ENCODE assay signal across 8 mouse cellular contexts in the genomic region with DNA sequence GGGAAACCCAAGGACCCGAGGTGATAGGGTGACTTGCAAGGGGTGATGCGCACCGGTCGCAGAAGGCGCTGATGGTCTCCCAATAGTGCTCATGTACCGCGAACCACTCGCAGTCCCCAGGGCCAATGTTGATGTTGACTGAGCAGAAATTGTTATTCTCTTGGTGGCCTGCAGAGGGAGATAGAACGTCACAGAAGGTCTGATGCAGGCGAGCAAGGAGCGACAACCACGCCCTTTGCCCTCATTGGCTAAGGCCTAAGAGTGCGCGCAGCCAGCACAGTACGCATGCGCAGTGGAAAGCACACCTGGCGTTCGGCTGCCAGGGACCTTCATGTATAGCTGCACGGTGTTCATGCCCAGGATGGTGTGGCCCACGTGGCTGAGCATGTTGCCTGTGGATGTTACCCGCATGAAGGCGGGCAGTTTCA. TPM values are rescaled to one million over a fixed set of nuclear protein-coding genes. Genes with fewer than 3 reads are reported as not detected.
DNase-seq lines count a peak whose midpoint lies in the region; ATAC-seq and TF ChIP-seq lines count a peak whose summit lies in the region.

No protein-coding gene starts in this region.

- no peak overlapping the region; the same call in 1 of the 2 replicates for H3K4me3 ChIP-seq in forebrain, embryonic 11.5 days (ENCODE audit: low read depth, low read length)
- H3K4me3 ChIP-seq in heart, postnatal 0 days (ENCODE audit: low read depth, low read length), result no peak overlapping the region
- no peak overlapping the region for H3K4me3 ChIP-seq in liver, embryonic 15.5 days (replicated peaks)
- H3K4me3 ChIP-seq in neural tube, embryonic 12.5 days, result no peak overlapping the region
- H3K4me3 ChIP-seq in testis, adult 2 months (ENCODE audit: control insufficient read depth, low read depth, low read length), result peak overlapping the region; percentile 87

- TF ChIP-seq EP300 in heart, postnatal 0 days (IDR thresholded peaks at IDR 0.05; ENCODE audit: low read depth), result no peak

- peak; percentile 88 for ATAC-seq in CD4-positive, CD25-positive, alpha-beta regulatory T cell, adult 4 months
- ATAC-seq in forebrain, embryonic 11.5 days (replicated peaks; ENCODE audit: low FRiP score), result peak; percentile 69
- peak; percentile 63 for ATAC-seq in heart, postnatal 0 days (ENCODE audit: insufficient read depth, low read depth)
- peak; percentile 68 for ATAC-seq in liver, embryonic 15.5 days (ENCODE audit: insufficient read depth)
- ATAC-seq in neural tube, embryonic 12.5 days (ENCODE audit: low FRiP score, low read depth), result peak; percentile 70

- H3K27me3 ChIP-seq in forebrain, embryonic 11.5 days (ENCODE audit: control insufficient read depth, insufficient read depth, low read length), result peaks cover 2% of the 10 kb centered on the region; the same call in 1 of the 2 replicates
- H3K27me3 ChIP-seq in heart, postnatal 0 days (ENCODE audit: control insufficient read depth, insufficient read depth, low read length), result no peaks in the 10 kb centered on the region
- no peaks in the 10 kb centered on the region for H3K27me3 ChIP-seq in liver, embryonic 15.5 days
- peaks cover 17% of the 10 kb centered on the region for H3K27me3 ChIP-seq in neural tube, embryonic 12.5 days (replicated peaks)
- H3K27me3 ChIP-seq in testis, adult 2 months (ENCODE audit: control insufficient read depth, insufficient read depth, low read length), result no peaks in the 10 kb centered on the region

- H3K9me3 ChIP-seq in forebrain, embryonic 11.5 days (ENCODE audit: control insufficient read depth, low read length), result no peaks in the 10 kb centered on the region
- H3K9me3 ChIP-seq in heart, postnatal 0 days (replicated peaks; ENCODE audit: control insufficient read depth, low read length), result no peaks in the 10 kb centered on the region
- H3K9me3 ChIP-seq in liver, embryonic 15.5 days (replicated peaks), result no peaks in the 10 kb centered on the region
- H3K9me3 ChIP-seq in neural tube, embryonic 12.5 days, result no peaks in the 10 kb centered on the region

- peaks cover 32% of the 10 kb centered on the region for H3K36me3 ChIP-seq in forebrain, embryonic 11.5 days (ENCODE audit: control insufficient read depth, insufficient read depth, low read length)
- H3K36me3 ChIP-seq in heart, postnatal 0 days (replicated peaks; ENCODE audit: control insufficient read depth, insufficient read depth, low read length), result peaks cover 69% of the 10 kb centered on the region
- peaks cover 59% of the 10 kb centered on the region for H3K36me3 ChIP-seq in liver, embryonic 15.5 days (replicated peaks)
- H3K36me3 ChIP-seq in neural tube, embryonic 12.5 days, result peaks cover 73% of the 10 kb centered on the region
- no peaks in the 10 kb centered on the region; the same call in 1 of the 2 replicates for H3K36me3 ChIP-seq in testis, adult 2 months (ENCODE audit: control insufficient read depth, insufficient read depth, low read length)

- peak; percentile 95 for TF ChIP-seq CTCF in heart, postnatal 0 days (IDR thresholded peaks at IDR 0.05; ENCODE audit: low read depth)
- TF ChIP-seq CTCF in testis, adult 2 months (IDR thresholded peaks at IDR 0.05; ENCODE audit: control insufficient read depth, insufficient read depth, insufficient replicate concordance, low read depth, low read length), result peak; percentile 83

- peak; percentile 73 for TF ChIP-seq POLR2A in testis, adult 2 months (IDR thresholded peaks at IDR 0.05; ENCODE audit: control insufficient read depth, low read depth, low read length)

- no peak overlapping the region for H3K9ac ChIP-seq in forebrain, embryonic 11.5 days (ENCODE audit: low read length)
- H3K9ac ChIP-seq in heart, postnatal 0 days (replicated peaks; ENCODE audit: low read depth, low read length), result no peak overlapping the region
- no peak overlapping the region for H3K9ac ChIP-seq in liver, embryonic 15.5 days
- no peak overlapping the region for H3K9ac ChIP-seq in neural tube, embryonic 12.5 days

- H3K4me1 ChIP-seq in forebrain, embryonic 11.5 days (replicated peaks; ENCODE audit: control insufficient read depth, insufficient read depth, low read length), result peaks cover 32% of the 10 kb centered on the region
- H3K4me1 ChIP-seq in heart, postnatal 0 days (ENCODE audit: control insufficient read depth, insufficient read depth), result no peaks in the 10 kb centered on the region
- peaks cover 32% of the 10 kb centered on the region for H3K4me1 ChIP-seq in liver, embryonic 15.5 days (replicated peaks)
- peaks cover 35% of the 10 kb centered on the region for H3K4me1 ChIP-seq in neural tube, embryonic 12.5 days
- peaks cover 32% of the 10 kb centered on the region for H3K4me1 ChIP-seq in testis, adult 2 months (ENCODE audit: control insufficient read depth, insufficient read depth, low read length)

- WGBS in forebrain, embryonic 11.5 days, result 18% methylated on average over 22 of the region's 22 CpGs
- 19% methylated on average over 22 of the region's 22 CpGs for WGBS in heart, postnatal 0 days
- 33% methylated on average over 22 of the region's 22 CpGs for WGBS in liver, embryonic 15.5 days (ENCODE audit: insufficient replicate concordance)
- 18% methylated on average over 22 of the region's 22 CpGs for WGBS in neural tube, embryonic 12.5 days

- DNase-seq in c-Kit-positive CD71-positive TER-119-negative erythroid progenitor cells, embryonic 14.5 days (ENCODE audit: low read depth), result peak; percentile 84
- peak; percentile 92 for DNase-seq in forebrain, embryonic 11.5 days (ENCODE audit: low spot score)
- DNase-seq in heart, postnatal 0 days (ENCODE audit: low spot score), result peak; percentile 94
- peak; percentile 94 to 95 for DNase-seq in kidney, postnatal 36 days

- H3K4me2 ChIP-seq in forebrain, embryonic 11.5 days (ENCODE audit: low read depth, low read length, severe bottlenecking), result no peak overlapping the region
- no peak overlapping the region for H3K4me2 ChIP-seq in heart, postnatal 0 days (ENCODE audit: low read depth, low read length)
- peak overlapping the region; percentile 41 for H3K4me2 ChIP-seq in liver, embryonic 15.5 days
- H3K4me2 ChIP-seq in neural tube, embryonic 12.5 days (replicated peaks), result 0 out of 2 replicates have a peak overlapping the region, but pooled peaks have one; percentile 16

- no peak overlapping the region for H3K27ac ChIP-seq in forebrain, embryonic 11.5 days (ENCODE audit: low read depth, low read length)
- no peak overlapping the region for H3K27ac ChIP-seq in heart, postnatal 0 days (ENCODE audit: low read depth)
- H3K27ac ChIP-seq in liver, embryonic 15.5 days (replicated peaks), result no peak overlapping the region
- H3K27ac ChIP-seq in neural tube, embryonic 12.5 days, result no peak overlapping the region
- H3K27ac ChIP-seq in testis, adult 2 months (ENCODE audit: control insufficient read depth, insufficient read depth, low read depth, low read length), result peak overlapping the region; percentile 75

RNA-seq across cellular contexts. Expression of gene Tmem88, which starts 3.2 kb away (rescaled TPM):
- polyA plus RNA-seq in CD4-positive, CD25-positive, alpha-beta regulatory T cell, adult 4 months (2017; shearing (Covaris generic)), result 1 to 10 TPM; 1.1 to 1.2 TPM
- 15.6 and 18.5 TPM in 2 replicates for polyA plus RNA-seq in forebrain, embryonic 11.5 days (2014; fragmentation: Nextera tagmentation; extraction: Ambion mirVana)
- total RNA-seq in heart, postnatal 0 days (2014; rRNA removed; ENCODE audit: low replicate concordance), result 32.4 and 33.0 TPM in 2 replicates
- 59.7 and 62.5 TPM in 2 replicates for polyA plus RNA-seq in heart, postnatal 0 days (2015; fragmentation: Nextera tagmentation; extraction: Ambion mirVana)
- polyA plus RNA-seq in liver, embryonic 15.5 days (2015; fragmentation: Nextera tagmentation; extraction: Ambion mirVana), result 6.6 and 7.1 TPM in 2 replicates
- 13.7 TPM in 2 replicates for polyA plus RNA-seq in neural tube, embryonic 12.5 days (2016; fragmentation: Nextera tagmentation; extraction: Ambion mirVana)
- 2.0 and 2.4 TPM in 2 replicates for polyA plus RNA-seq in testis, adult 2 months (2012; rRNA removed)

RNA-seq across cellular contexts. Expression of gene Cyb5d1, which starts 5.8 kb away (rescaled TPM):
- polyA plus RNA-seq in CD4-positive, CD25-positive, alpha-beta regulatory T cell, adult 4 months (2017; shearing (Covaris generic)), result 10 to 100 TPM; 17.0 to 28.2 TPM
- 43.7 and 44.4 TPM in 2 replicates for polyA plus RNA-seq in forebrain, embryonic 11.5 days (2014; fragmentation: Nextera tagmentation; extraction: Ambion mirVana)
- 14.2 and 17.6 TPM in 2 replicates for total RNA-seq in heart, postnatal 0 days (2014; rRNA removed; ENCODE audit: low replicate concordance)
- polyA plus RNA-seq in heart, postnatal 0 days (2015; fragmentation: Nextera tagmentation; extraction: Ambion mirVana), result 16.7 and 18.6 TPM in 2 replicates
- 9.6 and 11.0 TPM in 2 replicates for polyA plus RNA-seq in liver, embryonic 15.5 days (2015; fragmentation: Nextera tagmentation; extraction: Ambion mirVana)
- 48.5 and 49.9 TPM in 2 replicates for polyA plus RNA-seq in neural tube, embryonic 12.5 days (2016; fragmentation: Nextera tagmentation; extraction: Ambion mirVana)
- 35.3 and 42.5 TPM in 2 replicates for polyA plus RNA-seq in testis, adult 2 months (2012; rRNA removed)

RNA-seq across cellular contexts. Expression of gene Naa38, which starts 5.9 kb away (rescaled TPM):
- polyA plus RNA-seq in CD4-positive, CD25-positive, alpha-beta regulatory T cell, adult 4 months (2017; shearing (Covaris generic)), result 100 to 1,000 TPM in 1 of 2 experiments, 10 to 100 TPM in 1; 87.8 to 116 TPM
- polyA plus RNA-seq in forebrain, embryonic 11.5 days (2014; fragmentation: Nextera tagmentation; extraction: Ambion mirVana), result 105 and 109 TPM in 2 replicates
- total RNA-seq in heart, postnatal 0 days (2014; rRNA removed; ENCODE audit: low replicate concordance), result 64.9 and 93.4 TPM in 2 replicates
- polyA plus RNA-seq in heart, postnatal 0 days (2015; fragmentation: Nextera tagmentation; extraction: Ambion mirVana), result 171 and 175 TPM in 2 replicates
- polyA plus RNA-seq in liver, embryonic 15.5 days (2015; fragmentation: Nextera tagmentation; extraction: Ambion mirVana), result 77.2 and 88.0 TPM in 2 replicates
- 105 and 111 TPM in 2 replicates for polyA plus RNA-seq in neural tube, embryonic 12.5 days (2016; fragmentation: Nextera tagmentation; extraction: Ambion mirVana)
- 325 and 343 TPM in 2 replicates for polyA plus RNA-seq in testis, adult 2 months (2012; rRNA removed)

RNA-seq across cellular contexts. Expression of gene Kdm6b, which starts 12.3 kb away (rescaled TPM):
- 10 to 100 TPM; 30.7 to 32.6 TPM for polyA plus RNA-seq in CD4-positive, CD25-positive, alpha-beta regulatory T cell, adult 4 months (2017; shearing (Covaris generic))
- 40.9 and 41.0 TPM in 2 replicates for polyA plus RNA-seq in forebrain, embryonic 11.5 days (2014; fragmentation: Nextera tagmentation; extraction: Ambion mirVana)
- 7.8 and 10.0 TPM in 2 replicates for total RNA-seq in heart, postnatal 0 days (2014; rRNA removed; ENCODE audit: low replicate concordance)
- polyA plus RNA-seq in heart, postnatal 0 days (2015; fragmentation: Nextera tagmentation; extraction: Ambion mirVana), result 23.0 and 23.6 TPM in 2 replicates
- 4.0 TPM in 2 replicates for polyA plus RNA-seq in liver, embryonic 15.5 days (2015; fragmentation: Nextera tagmentation; extraction: Ambion mirVana)
- polyA plus RNA-seq in neural tube, embryonic 12.5 days (2016; fragmentation: Nextera tagmentation; extraction: Ambion mirVana), result 48.6 and 52.4 TPM in 2 replicates
- polyA plus RNA-seq in testis, adult 2 months (2012; rRNA removed), result 8.0 and 8.6 TPM in 2 replicates

RNA-seq across cellular contexts. Expression of gene Chd3, which starts 32.0 kb away (rescaled TPM):
- polyA plus RNA-seq in CD4-positive, CD25-positive, alpha-beta regulatory T cell, adult 4 months (2017; shearing (Covaris generic)), result 10 to 100 TPM; 71.8 to 80.8 TPM
- 53.0 and 61.4 TPM in 2 replicates for polyA plus RNA-seq in forebrain, embryonic 11.5 days (2014; fragmentation: Nextera tagmentation; extraction: Ambion mirVana)
- 23.6 and 23.8 TPM in 2 replicates for total RNA-seq in heart, postnatal 0 days (2014; rRNA removed; ENCODE audit: low replicate concordance)
- 10.3 and 12.4 TPM in 2 replicates for polyA plus RNA-seq in heart, postnatal 0 days (2015; fragmentation: Nextera tagmentation; extraction: Ambion mirVana)
- polyA plus RNA-seq in liver, embryonic 15.5 days (2015; fragmentation: Nextera tagmentation; extraction: Ambion mirVana), result 3.4 and 5.8 TPM in 2 replicates
- 87.1 and 93.0 TPM in 2 replicates for polyA plus RNA-seq in neural tube, embryonic 12.5 days (2016; fragmentation: Nextera tagmentation; extraction: Ambion mirVana)
- 49.4 and 52.5 TPM in 2 replicates for polyA plus RNA-seq in testis, adult 2 months (2012; rRNA removed)

Comparison
In these comparisons a context has a peak if more than half of its experiments do, and no peak if none do; other contexts are left out.
1. H3K4me2 ChIP-seq: peak in liver, embryonic 15.5 days (single experiment) and neural tube, embryonic 12.5 days (single experiment); none in forebrain, embryonic 11.5 days (single experiment) and heart, postnatal 0 days (single experiment).
2. Peak in every context shown above with its lines, with median percentiles within 50 percentile points of each other: ATAC-seq and DNase-seq.